Mouse (Mus musculus) bone marrow, adult 2 months (tissue): Measurements from ENCODE around the gene Ak6. TPM values are rescaled to one million over a fixed set of nuclear protein-coding genes. Genes with fewer than 3 reads are reported as not detected.

Source experiments
- H3K27ac ChIP-seq: fragments of 200-500 bp; 2 replicates; pipeline ENCODE4 v1.5.1; 2012; ENCODE audit warnings: low read depth, mild to moderate bottlenecking, control low read depth, inconsistent platforms, low read length; ENCODE audit not compliant: control insufficient read depth, poor library complexity, insufficient read depth
- H3K4me1 ChIP-seq: fragments of 200-500 bp; 2 replicates; pipeline ENCODE4 v1.6.1; 2011; ENCODE audit warnings: low read length; ENCODE audit not compliant: control insufficient read depth, insufficient read depth
- H3K4me3 ChIP-seq: fragments of 200-500 bp; replicated peaks from 2 replicates; pipeline ENCODE3; 2011; ENCODE audit warnings: mild to moderate bottlenecking, low read depth, low read length, control low read depth; ENCODE audit not compliant: control insufficient read depth
- CTCF ChIP-seq: fragments of 200-500 bp; IDR thresholded peaks from 2 replicates; pipeline ENCODE4 v1.5.1; 2011; ENCODE audit warnings: low read length, control low read depth; ENCODE audit not compliant: control insufficient read depth, insufficient read depth
- POLR2A ChIP-seq: fragments of 200-500 bp; IDR thresholded peaks from 2 replicates; pipeline ENCODE4 v1.6.1; 2011; ENCODE audit warnings: low read depth, mild to moderate bottlenecking, control low read depth, low read length, borderline replicate concordance; ENCODE audit not compliant: control insufficient read depth
- WGBS: fragments of 180-500 bp; shearing (Covaris S2); methylation state at CpG from one replicate; pipeline ENCODE4 v1.1.7; 2018; 5-methylcytosine and 5-hydroxymethylcytosine counted together
- polyA plus RNA-seq: library from polyadenylated mRNA; stranded (reverse); fragments of >200 nt; gene quantifications from 2 replicates; pipeline ENCODE4 v1.2.4, GENCODE M21; 2011; ENCODE audit warnings: low replicate concordance; ENCODE audit not compliant: missing spikeins, insufficient read depth, insufficient read length

Ak6 gene
- polyA plus RNA-seq, 1 experiment: 83.2 TPM

DNA sequence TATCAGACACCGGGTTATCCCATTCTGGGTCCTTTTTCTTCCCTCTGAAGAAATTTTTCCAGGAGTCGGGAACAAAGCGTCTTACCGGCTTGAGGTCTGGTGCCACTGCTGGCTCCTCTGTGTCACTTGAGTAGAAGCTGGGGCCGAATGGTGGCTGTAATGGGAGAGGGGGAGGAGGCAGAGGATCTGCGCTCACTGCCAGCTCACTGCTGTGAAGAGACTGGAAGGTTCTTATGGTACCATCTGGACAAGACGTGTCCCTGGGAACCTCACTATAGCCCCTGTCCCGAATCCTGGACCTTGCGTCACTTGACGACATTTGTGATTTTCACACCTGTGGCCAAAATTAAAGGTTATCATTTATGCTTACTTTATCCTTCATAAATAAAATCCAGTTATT lies 38.5 kb upstream of the Ak6 start:
- TF ChIP-seq CTCF (no peak), POLR2A (no peak)
- Histone ChIP-seq H3K4me1 (no peaks in the 10 kb centered on the region; the same call in 1 of the 2 replicates), H3K4me3 (no peak overlapping the region), H3K27ac (no peak overlapping the region)
- WGBS: 95% methylated on average over 10 of the region's 10 CpGs

GRCm38 (mm10) chr13:100612903-100613302 lies 37.9 kb upstream of the Ak6 start:
- H3K4me3 ChIP-seq: no peak overlapping the region
- H3K27ac ChIP-seq: no peak overlapping the region
- WGBS: 73% methylated on average over 2 of the region's 2 CpGs
- H3K4me1 ChIP-seq: no peaks in the 10 kb centered on the region; the same call in 1 of the 2 replicates
- TF ChIP-seq POLR2A: no peak
- TF ChIP-seq CTCF: 0 out of 2 replicates have a peak, but pooled peaks have one; percentile 8

GRCm38 (mm10) chr13:100616181-100617087 lies 34.3 kb upstream of the Ak6 start, which contains the start of gene Marveld2:
TSS of gene Marveld2 (minus strand) at chr13:100616971.
- no peak for TF ChIP-seq POLR2A
- TF ChIP-seq CTCF: no peak
- Histone ChIP-seq H3K4me1 (no peaks in the 10 kb centered on the region; the same call in 1 of the 2 replicates), H3K4me3 (peak within 1 kb of the TSS; percentile 64), H3K27ac (0 out of 2 replicates have a peak within 1 kb of the TSS, but pooled peaks have one; percentile 27)
- WGBS: 3% methylated on average over 77 of the region's 77 CpGs

GRCm38 (mm10) chr13:100617583-100617982 lies 33.2 kb upstream of the Ak6 start:
- Histone ChIP-seq H3K27ac (no peak overlapping the region), H3K4me3 (no peak overlapping the region), H3K4me1 (no peaks in the 10 kb centered on the region; the same call in 1 of the 2 replicates)
- 94% methylated on average over 13 of the region's 13 CpGs for WGBS
- no peak for TF ChIP-seq CTCF
- TF ChIP-seq POLR2A: no peak

GRCm38 (mm10) chr13:100622241-100622640 lies 28.5 kb upstream of the Ak6 start:
- TF ChIP-seq CTCF (no peak), POLR2A (no peak)
- H3K4me1 ChIP-seq: no peaks in the 10 kb centered on the region
- H3K4me3 ChIP-seq: no peak overlapping the region
- 90% methylated on average over 4 of the region's 4 CpGs for WGBS
- H3K27ac ChIP-seq: no peak overlapping the region

GRCm38 (mm10) chr13:100634106-100634691 lies 16.6 kb upstream of the Ak6 start:
- Histone ChIP-seq H3K4me3 (no peak overlapping the region), H3K4me1 (no peaks in the 10 kb centered on the region; the same call in 1 of the 2 replicates), H3K27ac (no peak overlapping the region)
- no peak for TF ChIP-seq CTCF
- no peak for TF ChIP-seq POLR2A
- 54% methylated on average over 3 of the region's 3 CpGs for WGBS

- Histone ChIP-seq H3K4me1 (no peaks in the 10 kb centered on the region), H3K4me3 (no peak overlapping the region), H3K27ac (no peak overlapping the region; the same call in 1 of the 2 replicates)
- 61% methylated on average over 4 of the region's 4 CpGs for WGBS
- TF ChIP-seq CTCF: no peak
- TF ChIP-seq POLR2A: no peak
These were observed 8.1 kb upstream of the Ak6 start for GRCm38 (mm10) chr13:100642471-100643209.
